Mouse (Mus musculus): ENCODE data around the gene Stx3.

The Stx3 gene

GRCm38 (mm10) chr19:11725915-11726314 is 93.3 kb downstream of the Stx3 start:
- no peak for DNase-seq (ENCODE audit: low spot score)
